Mouse (Mus musculus): Measurements from ENCODE around the gene Ajap1.

Ajap1 gene

GRCm38 (mm10) chr4:153360868-153361545 lies 121.6 kb downstream of the Ajap1 start:
- in situ Hi-C loops (cut with MboI, MseI) = no loop called here

DNA sequence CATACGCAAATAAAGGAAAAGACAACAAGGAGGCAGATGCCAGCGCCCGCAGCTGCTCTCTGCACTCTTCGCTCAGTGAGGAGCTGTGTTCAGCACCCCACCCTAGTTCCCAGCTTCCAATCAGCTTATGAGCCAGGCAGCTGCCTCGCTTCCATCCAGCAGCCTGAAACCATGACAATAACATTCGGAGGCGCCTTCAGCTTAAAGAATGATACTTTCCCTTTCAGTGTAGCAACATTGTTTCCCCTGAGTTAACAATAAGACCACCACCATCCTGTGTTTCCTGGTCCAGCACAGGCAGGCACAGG lies 124.4 kb downstream of the Ajap1 start:
- in situ Hi-C loops (cut with MboI, MseI) = no loop called here

DNA sequence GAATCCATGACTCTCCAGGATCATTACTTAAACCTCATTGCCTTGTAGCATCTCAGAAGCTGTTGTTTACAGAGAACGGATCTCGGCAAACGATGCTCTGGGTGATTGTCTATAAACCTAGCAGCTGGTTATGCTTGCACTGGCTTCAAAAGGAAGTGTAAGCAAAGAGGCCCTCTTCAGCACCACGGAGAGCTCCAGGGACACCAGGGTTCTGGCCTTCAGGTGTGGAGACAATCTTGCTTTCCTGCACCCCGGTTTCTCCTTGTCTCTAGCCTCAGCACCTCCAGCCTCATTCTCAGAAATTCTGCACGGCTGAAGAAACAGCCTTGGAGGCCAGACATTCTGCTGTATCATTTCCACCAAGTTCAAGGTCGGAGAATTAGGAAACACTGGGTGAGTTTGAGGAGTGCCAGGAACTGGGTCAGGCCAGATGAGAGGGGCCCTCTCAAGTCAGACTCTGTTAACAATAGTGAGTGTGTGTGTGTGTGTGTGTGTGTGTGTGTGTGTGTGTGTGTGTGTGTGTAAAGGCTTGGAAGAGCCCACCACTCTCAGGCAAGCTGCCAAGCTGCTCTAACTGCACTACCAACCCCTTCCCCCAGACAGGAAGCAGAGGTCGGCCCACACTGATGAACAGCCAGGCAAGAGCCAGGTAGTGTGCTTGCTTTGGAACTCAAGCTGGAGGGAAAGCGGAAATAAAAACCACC lies 124.9 kb downstream of the Ajap1 start:
- in situ Hi-C loops (cut with MboI, MseI) = no loop called here

- in situ Hi-C loops (cut with MboI, MseI) = no loop called here
Observed at GRCm38 (mm10) chr4:153356236-153356635, 126.4 kb downstream of the Ajap1 start.

- in situ Hi-C loops (cut with MboI, MseI) = no loop called here
Observed at GRCm38 (mm10) chr4:153344999-153345398, 137.6 kb downstream of the Ajap1 start.

DNA sequence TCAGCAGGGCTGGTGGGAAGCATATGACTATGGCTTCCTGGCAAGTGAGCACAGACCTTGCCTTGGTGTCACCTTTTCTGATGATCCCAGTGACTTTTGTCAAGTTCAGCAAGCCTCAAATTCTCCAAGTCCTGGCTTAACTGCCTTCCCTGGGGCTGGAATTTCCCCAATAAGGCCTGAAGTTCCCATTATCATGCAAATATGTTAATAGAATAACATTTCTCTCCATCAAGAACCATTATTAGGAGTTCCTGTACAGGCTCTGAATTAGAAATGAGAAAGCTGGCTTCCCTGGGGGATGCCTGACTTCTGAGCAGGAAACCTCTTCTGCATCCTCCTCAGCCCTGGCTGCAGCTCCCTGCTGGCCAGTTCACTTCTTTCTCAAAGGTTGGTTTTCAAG lies 141.7 kb downstream of the Ajap1 start:
- in situ Hi-C loops (cut with MboI, MseI) = no loop called here

GRCm38 (mm10) chr4:153335301-153335799 lies 147.3 kb downstream of the Ajap1 start:
- in situ Hi-C loops (cut with MboI, MseI) = no loop called here

GRCm38 (mm10) chr4:153327809-153328208 lies 154.8 kb downstream of the Ajap1 start:
- in situ Hi-C loops (cut with MboI, MseI) = no loop called here

All from T-helper 17 cell (primary cell).